Mouse (Mus musculus) C3H10T1/2 (cell line): ENCODE data around the gene Selenom. TPM values are rescaled to one million over a fixed set of nuclear protein-coding genes. Genes with fewer than 3 reads are reported as not detected.

ENCODE experiments used
- polyA plus RNA-seq, 2 experiments: library from polyadenylated mRNA; unstranded; fragments of >200 nt; fragmentation: generic; extraction: Trizol; gene quantifications; one replicate each; pipeline ENCODE4 v1.2.1; 2012; ENCODE audit warnings: missing spikeins in 2 of 2

Gene Selenom
- 100 to 1,000 TPM; 155 to 559 TPM for polyA plus RNA-seq

GRCm38 (mm10) chr11:3514529-3515054 is at the start of gene Selenom:
Selenom (plus strand) TSS chr11:3514684.

GRCm38 (mm10) chr11:3487952-3488570 is 26.4 kb upstream of the Selenom start, which contains the start of gene Pla2g3:
Pla2g3 (plus strand) TSS chr11:3488284.

GRCm38 (mm10) chr11:3540451-3541085 is 26.1 kb downstream of the Selenom start, which contains the start of gene Smtn:
Smtn (minus strand) TSS chr11:3540612.

Other genes with a start within 250 kb of the Selenom start
- gene Drg1, start 248.3 kb upstream of the Selenom start, polyA plus RNA-seq = 10 to 100 TPM; 96.1 to 96.5 TPM
- 10 to 100 TPM; 17.9 to 32.5 TPM for gene Patz1, start 225.8 kb upstream of the Selenom start, polyA plus RNA-seq
- 10 to 100 TPM in 1 of 2 experiments, 1 to 10 TPM in 1; 1.2 to 46.5 TPM for gene Pik3ip1, start 184.3 kb upstream of the Selenom start, polyA plus RNA-seq
- 10 to 100 TPM; 13.9 to 23.4 TPM for gene Limk2, start 105.5 kb upstream of the Selenom start, polyA plus RNA-seq
- gene Rnf185, start 62.3 kb upstream of the Selenom start, polyA plus RNA-seq = 10 to 100 TPM in 1 of 2 experiments, 1 to 10 TPM in 1; 7.4 to 22.7 TPM
- gene Pla2g3, start 26.4 kb upstream of the Selenom start, polyA plus RNA-seq = under 1 TPM; 0.02 to 0.28 TPM
- under 1 TPM; 0.02 to 0.28 TPM for gene Inpp5j, start 9.9 kb upstream of the Selenom start, polyA plus RNA-seq
- gene Smtn, start 25.9 kb downstream of the Selenom start, polyA plus RNA-seq = 100 to 1,000 TPM in 1 of 2 experiments, 10 to 100 TPM in 1; 56.1 to 109 TPM
- 10 to 100 TPM in 1 of 2 experiments, 1 to 10 TPM in 1; 5.8 to 30.5 TPM for gene Morc2a, start 134.5 kb downstream of the Selenom start, polyA plus RNA-seq